Mouse (Mus musculus): ENCODE results near the gene Ipmk.

The Ipmk gene

DNA sequence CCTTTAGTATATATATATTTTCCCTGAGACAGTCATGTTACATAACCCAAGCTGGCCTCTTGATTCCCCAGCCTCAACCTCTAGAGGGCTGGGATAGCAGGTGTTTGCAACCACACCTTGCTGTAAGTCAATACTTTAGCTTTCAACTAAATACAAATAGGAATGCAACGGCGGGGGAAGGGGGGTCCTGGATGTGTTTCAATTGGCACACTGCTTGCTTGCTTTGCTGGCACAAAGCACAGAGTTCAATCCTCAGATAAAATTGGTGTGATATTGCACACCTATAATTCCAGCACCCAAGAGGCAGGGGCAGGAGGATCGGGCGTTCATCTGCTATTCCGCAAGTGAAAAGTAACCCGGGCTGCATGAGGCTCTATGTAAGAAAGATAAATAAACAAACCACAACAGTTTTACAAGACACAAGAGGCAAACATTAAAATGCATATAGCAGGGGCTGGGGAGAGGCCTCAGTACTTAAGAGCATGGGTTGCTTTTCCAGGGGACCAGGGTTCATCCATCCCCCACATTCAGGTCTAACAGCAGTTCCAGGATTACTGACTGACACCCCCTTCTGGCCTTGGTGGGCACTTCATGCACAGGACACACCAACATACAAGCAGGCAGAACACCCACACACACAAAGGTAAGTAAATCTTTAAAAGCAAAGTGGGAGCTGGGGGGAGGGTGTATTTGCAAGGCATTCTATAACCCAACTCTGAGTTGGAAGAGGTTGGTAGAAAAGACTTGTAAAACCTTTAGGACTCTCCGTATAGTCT lies 5.3 kb upstream of the Ipmk start:
- peak; percentile 71 for DNase-seq

DNA sequence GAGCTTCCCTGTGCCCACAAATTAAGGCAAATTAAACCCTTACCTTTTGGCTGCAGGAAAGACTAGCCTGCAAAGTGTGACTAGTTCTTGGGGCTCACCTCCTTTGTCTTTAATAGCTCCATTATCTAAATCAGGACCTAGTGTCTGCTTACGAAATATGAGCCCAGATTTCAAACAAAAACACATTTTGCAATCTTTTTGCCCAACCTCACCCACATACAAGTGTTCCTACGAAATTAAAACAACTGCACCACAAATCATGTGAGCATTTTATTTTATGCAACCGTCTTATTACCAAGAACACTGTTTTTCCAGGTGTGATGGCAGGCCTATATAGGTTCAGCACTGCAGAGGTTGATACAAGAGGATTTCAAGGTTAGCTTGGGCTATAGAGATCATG lies 4.4 kb upstream of the Ipmk start:
- DNase-seq, result no peak

DNA sequence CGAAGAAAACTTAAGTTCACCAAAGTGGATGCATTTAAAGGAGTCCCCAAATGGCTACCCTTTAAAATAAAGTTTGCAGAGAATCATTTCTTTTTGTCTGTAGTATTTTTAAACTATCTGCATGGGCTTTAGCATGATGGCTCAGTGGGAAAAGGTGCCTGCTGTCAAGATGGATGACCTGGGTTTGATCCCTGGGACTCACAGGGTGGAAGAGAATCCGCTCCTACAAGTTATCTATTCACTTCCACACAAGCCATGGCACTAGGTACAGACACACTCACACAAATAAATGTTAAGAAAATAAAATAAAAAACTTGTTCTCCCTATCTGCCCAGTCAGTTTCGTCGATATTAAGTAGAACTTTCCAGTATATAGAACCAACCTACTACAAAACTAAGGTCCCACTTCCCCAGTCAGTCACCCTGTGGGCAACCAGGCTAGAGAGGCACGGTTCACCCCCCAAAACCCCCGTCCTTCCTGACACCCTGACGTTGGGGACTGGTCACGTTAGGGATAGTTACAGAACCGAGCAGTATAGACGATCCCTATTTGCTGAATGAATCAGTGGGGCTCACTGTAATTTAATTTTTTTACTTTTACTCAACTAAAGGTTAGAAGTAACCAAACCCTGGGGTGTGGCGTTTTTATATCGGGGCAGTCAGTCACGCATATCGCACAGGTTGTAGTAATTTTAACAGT lies 3.8 kb upstream of the Ipmk start:
- DNase-seq, result no peak

DNA sequence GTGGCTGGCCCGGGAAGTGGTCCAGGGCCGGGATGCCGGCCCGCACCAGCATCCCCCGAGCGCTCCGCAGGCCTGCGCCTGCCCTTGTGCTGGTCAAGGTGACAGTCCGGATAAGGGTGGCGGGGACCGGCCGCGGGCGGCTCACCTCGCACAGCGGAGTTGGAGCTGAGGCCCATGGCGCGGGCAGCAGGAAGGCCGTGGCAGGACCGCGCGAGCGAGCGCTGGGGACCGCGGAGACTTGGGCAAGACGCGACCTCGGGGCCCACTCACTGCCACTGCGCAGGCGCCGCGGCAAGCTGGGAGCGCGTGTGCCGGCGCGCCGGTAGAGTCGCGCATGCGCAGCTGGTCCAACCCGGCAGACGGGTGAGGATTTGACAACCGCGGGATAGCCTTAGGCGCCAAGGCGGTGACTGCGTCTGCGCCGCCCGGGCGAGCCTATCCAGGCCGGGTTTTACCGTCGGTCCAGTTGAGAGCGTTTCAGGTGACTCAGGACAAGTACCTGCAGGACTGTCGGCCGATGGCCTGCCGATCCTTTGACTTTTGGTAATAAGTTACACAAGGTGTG lies 2.9 kb upstream of the Ipmk start, which contains the start of gene Cisd1:
Gene Cisd1 (minus strand): TSS at position 376 of the 565 bp plus-strand sequence.
- peak; percentile 98 for DNase-seq

DNA sequence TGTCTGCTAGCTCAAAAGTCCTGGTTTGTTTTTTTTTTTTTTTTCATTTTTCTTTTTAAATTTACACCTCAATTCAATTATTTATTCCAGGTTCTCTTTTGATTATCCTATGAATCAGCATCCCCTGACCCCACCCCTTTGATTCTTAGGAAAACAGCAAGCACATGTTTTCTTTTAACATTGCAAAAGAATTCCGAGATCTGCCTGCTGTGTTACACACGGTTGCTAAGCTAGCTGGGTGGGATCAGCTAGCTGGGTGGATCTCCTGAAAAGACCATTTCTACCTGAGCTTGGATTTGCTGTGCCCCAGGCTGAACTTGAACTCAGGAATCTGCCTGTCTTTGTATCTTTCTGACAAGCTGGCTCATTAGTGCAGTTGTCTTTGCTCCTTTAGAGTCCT lies 1.5 kb upstream of the Ipmk start:
- no peak for DNase-seq

DNA sequence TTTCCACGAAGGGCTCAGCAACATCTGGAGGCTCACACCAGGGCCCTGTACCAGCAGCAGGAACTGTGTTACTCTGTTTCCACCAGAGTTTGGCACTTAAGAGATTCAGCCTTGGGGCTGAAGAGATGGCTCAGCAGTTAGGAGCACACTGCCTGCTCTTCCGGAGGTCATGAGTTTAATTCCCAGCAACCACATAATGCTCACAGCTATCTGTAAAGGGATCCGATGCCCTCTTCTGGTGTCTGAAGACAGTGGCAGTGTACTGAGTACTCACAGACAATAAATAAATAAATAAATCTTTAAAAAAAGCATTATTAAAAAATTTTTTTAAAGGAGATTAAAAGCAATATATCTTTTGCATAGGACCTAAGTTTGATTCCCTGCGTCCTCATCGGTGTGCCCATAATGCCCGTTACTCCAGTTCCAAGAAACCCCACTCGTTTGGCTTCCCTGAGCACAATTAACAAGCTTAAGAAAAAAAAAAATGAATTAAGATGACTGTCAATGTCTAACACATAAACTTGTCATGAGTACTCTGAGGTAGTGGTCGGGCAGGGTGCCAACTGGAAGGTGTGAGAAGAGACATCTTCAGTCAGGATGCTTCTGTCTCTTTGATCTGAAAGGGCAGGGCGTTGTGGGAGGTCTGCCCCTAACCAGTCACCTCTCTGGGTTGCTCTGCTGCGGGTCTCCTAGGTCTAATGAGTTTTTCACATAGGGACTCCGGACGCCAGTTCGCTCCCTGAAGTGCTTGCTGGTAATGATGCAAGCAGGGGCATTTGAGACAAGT lies 648 bp upstream of the Ipmk start:
- DNase-seq, result no peak

DNA sequence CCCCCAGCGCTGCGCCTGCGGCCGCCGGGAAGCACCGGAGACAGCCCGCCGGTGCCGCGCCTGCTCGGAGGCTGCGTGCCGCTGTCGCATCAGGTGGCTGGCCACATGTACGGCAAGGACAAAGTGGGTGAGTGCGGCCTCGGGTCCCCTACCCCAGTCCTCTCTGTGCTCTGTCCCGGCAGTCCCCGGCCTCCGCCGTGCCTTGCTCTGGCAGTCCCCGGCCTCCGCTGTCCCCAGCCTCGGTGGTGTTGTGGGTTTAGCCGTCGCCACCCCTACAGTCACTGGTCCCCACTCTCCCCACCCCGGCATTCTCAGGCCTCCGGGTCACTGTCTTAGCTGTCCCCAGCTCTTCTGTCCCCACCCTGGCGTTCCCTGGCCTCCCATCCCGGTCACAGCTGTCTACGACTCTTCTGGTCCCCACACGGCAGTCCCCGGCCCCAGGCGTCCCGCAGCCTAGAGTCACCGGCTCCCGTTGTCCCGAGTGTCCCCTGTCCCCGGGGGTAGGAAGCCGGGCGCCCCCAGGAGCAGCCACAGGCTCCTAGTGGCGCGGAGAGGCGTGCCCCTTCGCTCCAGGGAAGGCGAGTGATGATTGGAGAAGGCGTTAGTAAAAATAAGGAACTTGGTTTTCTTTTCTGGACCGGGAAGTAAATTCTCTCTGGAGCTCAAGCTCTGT lies 537 bp downstream of the Ipmk start:
- no peak for DNase-seq

DNA sequence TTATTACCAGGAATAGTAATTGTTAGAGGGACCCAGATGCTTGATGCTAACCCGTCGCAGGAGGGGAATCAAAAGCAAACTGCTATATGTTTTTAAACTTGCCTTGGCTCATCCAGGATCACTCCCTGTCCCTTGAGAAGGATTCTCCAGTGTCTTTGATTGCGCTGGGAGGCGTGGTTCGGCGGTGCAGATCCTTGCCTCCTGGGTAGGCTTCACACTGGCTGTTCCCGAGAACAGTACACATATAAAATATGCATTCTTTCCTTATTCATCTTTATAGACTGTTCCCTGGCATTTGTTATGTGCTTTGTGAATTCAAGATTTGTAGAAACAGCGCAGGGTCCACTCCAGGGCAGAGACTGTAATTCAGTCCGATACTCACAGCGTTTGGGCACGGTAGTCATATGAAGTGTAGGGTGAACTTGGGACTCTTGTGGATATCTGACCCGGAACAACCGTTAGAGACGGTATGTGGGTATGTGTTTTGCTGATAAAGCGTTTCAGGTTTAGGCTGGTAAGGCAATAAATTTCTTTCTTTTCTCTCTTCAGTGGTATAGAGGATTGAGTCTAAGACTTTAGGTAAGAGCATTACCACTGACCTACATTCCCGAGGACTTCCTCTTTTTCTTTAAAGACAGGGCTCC lies 1.2 kb downstream of the Ipmk start:
- DNase-seq, result no peak

DNA sequence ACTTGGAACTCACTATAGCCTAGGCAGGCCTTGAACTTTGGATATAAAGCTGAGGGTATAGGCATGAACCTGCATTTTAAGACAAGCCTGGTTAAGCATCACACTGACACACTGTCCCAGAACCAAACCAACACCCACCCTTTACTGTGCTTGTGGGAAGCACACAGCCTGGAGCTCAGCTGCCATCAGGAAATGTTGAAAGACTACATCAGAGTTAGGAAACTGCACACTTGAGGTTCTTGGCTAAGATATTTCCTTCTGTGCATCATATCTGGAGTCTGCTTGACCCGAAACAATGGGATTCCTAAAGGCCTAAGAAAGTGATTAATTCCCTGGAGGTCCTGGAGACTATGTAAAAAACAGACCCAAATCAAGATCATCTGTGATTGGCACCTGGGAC lies 1.7 kb downstream of the Ipmk start:
- no peak for DNase-seq

DNA sequence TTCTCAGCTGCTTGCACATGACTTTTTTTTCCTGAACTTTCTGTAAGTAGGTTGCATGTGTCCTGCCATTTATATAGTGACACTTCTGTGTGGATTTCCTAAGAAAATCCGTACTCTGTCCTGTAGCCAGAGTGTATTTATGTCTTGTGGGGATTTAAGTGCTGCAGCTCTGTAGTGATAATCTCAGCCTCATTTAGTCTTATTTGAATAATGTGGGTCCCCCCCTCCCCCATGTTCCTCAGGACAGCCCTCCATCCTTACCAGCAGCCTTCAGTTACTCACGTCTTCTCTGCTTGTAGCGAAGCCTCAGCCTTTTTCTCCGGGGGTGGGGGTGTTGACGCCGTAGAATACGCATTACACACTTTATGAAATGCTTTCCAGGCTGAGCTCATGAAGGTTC lies 3.7 kb downstream of the Ipmk start:
- DNase-seq, result no peak

DNA sequence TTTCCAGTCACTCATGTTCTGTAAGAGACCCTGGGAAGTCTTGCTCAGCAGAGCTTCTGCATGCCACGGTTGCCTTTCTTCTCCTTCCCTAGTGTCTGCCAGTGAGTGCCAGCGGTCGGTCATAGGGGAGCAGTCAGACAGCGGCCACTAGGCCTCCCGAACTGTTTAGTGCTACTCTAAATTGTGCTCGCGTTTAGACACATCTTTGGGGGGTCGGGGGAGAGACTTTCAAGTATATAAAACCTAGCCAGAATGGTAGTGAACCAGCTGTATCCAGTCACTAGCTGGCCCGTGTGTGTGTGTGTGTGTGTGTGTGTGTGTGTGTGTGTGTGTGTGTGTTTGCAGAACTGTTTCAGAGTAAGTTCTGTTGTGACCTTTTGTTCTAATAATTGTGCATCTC lies 6.3 kb downstream of the Ipmk start:
- DNase-seq, result no peak

DNA sequence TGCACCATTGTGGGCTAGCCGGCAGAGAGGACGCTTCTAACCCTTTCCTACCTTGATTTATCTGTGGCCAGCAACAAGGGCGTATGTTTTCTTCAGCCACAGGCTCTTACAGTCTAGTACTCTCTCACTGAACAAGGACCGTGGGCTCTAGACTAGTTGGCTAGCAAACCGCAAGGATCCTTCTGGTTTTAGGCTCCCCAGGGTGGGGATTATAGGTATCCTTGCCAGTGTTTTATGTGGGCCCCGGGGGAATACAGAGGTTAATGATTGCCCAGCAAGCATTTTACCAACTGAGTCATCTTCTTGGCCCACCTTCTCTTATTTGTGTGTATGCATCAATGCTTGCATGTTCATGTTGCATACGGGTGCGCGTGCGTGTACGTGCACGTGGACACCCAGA lies 7.4 kb downstream of the Ipmk start:
- DNase-seq, result no peak

DNA sequence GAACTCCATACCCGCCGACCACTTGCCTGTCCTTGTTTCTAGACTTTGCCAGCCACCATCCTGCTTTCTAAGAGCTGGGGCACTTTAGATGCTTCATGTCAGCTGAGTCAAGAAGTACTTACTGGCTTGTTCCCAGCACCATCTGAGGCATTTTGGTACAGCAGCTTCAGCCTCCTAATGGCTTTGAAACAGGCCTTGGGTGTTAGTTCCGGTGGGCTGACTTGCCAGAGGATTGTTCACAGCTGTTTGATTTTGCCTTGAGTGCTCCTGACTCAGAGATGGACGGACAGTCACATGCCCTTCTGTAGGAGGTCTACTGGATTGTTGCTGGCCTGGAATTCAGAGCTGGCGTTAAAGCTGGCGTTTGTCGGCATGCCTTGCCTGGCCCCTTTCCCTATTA lies 13.5 kb downstream of the Ipmk start:
- no peak for DNase-seq

DNA sequence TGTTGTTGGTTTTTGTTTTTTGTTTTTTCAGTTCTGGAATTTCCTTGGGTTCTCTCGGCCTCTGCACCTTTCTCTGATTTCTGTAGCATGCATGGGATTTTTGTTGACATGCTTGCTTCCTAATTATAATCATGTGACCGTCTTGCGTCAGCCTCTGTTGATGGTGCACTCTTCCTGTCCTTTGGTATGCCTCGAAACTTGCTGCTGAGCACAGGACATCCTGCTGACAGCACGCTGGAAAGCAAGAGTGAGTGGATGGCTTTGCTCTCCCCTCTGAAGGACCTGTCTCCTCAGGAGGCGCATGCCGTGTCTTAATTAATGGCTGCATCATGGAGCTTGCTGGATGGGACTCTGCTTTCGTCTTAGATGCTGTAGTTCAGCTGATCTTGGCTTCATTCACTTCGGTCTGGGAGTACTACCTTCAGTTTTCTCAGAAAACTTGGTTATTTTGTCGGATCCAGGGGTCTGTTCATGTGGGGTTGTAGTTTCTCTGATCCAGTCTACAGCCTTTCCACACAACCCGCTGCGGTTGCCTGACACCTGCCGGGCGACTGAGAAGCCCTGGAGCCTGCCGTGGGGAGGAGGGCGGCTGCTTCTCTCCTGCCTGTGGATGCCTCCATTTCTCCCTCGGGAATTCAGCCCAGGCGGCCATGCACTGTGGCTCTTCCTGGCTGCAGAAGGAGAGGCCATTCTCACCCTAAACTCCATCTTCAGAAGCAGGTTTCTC lies 14.4 kb downstream of the Ipmk start:
- no peak for DNase-seq

DNA sequence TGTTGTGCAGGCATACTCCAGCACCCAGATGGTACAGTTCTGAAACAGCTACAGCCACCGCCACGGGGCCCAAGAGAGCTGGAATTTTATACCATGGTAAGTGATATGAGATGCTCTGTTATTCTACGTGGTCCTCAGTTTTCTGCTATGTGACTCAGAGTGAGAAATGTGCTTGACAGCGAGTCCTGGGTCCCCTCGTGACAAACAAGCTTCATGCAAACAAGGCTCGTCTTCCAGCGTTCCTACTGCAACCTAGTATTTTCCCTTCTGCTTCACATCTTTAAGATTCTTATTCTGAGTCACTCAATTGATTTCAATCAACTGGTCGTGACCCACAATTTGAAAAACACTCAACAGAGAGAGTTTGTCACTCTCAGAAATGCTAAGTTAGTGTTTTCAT lies 15.9 kb downstream of the Ipmk start:
- no peak for DNase-seq

DNA sequence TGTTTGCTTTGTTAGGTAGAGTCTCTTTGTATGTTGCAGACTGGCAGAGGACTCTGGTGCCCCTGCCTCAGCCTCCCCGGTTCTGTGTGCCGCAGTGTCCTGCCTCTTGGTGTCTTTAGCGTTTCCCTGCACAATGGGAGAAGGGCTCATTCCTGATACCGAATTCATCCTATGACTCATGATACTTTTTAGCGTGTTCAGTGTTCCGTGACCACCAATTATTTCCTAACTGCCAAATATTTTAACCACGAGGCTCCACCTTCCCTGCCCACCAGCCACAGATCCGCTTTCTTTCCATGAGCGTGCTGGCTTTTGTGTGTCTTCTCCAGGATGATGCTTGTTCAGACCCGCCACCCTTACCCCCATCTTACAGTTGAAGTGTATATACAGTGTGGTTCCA lies 16.3 kb downstream of the Ipmk start:
- no peak for DNase-seq

DNA sequence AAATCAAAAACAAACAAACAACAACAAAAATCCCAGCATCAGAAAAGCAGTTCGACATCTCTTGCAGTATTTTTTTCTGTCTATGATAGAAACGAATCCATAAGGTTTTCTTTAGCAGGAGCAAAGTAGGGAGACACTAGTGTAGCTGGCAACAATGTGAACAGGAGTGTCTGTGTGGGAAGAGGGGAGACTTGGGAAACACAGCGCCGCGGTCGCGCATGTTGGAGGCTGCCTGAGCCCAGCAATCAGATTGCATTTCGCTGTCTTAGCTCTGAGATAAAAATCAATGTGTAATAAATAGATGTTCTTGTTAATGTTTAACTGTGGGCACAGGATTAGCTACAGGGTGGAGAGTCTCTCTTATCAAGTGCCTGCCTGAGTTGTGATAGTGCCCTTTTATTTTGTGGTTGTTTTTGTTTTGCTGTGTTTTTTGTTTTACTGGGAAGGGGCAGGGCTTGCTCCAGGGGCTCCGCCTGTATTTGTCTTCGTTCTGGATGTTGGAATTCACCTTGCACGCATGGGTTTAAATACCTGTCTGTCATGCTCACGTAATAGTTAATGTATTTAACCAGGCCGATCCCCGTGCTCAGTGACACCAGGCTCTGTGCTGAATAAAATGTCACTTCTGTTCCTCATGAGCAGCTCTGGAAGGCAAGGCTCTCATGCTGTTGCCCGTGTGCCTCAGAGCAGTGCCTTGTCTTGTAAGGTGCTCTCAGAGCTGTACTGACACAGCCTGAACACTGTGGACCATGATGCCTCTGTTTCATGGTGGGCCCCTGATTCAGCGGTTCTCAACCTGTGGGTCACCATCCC lies 20.8 kb downstream of the Ipmk start:
- peak; percentile 65 for DNase-seq

DNA sequence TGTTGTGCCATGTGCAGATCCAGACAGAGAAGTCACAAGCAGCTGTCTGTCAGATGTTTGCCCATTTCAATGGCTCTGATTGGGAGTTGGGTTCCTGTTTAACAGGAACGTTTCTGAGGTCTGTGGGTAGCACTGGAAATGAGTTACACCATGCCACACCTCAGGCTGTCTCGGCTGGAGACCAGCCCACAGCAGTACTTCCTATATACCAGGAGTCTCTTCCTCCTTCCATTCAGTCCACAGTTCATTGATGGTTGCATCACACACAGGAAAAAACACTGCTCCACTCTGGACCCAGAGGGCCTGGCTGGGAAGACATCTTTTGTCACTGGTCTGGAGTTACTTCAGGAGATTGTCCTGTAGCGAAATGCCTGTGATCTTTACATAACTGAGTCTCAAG lies 21.9 kb downstream of the Ipmk start:
- no peak for DNase-seq

DNA sequence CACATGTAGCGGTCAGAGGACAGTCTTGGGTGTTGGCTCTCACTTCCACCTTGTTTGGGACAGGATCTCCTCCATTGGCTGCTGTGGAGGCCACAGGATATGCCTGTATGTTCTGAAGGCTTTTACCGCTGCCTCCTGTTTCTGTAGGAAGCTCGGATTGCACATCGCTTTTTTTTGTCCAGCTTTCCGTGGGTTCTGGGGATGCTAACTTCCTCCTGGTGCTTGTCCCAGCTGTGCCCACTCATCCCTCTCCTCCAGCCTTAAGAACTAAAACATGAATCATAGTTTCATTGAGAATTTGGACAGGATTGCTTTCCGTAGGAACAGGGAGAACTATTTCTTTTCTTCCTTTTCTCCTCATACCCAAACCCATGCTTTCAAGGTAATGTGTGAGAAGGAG lies 24.3 kb downstream of the Ipmk start:
- no peak for DNase-seq

DNA sequence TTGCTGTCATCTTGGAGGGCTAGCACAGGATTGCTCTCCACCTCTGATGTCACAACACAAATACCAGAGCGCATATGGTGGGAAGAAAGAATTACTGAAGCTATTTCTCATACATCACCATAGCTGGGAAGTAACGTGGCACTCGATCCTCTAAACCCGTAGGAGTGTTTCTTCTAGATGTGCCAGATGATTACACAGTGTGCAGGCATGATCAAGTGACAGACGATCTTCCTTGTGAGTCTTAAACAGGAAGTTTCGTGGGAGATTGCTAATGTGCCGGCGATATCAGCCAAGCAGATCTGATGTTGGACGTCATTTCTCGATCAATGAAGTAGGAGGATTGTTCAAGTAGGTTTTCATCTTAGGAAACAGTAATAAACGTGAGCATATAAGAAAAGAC lies 26.1 kb downstream of the Ipmk start:
- no peak for DNase-seq

DNA sequence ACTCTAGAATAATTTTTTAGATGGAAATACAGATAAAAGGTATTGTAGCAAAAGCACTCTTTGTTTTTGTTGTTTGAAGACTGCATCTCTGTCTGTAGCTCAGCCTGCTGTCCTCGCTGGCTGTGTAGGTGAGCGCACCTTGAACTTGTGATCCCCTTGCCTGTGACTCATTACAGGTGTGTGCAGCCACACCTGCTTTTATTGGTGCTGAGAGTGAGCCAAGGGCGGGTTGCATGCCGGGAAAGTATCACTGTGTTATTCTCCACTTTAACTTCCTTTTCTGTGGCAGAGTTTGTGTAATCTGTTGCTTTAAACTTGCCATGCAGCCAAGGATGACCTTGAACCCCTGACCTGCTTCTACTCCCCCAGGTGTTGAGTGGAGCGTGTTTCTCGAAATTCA lies 28.5 kb downstream of the Ipmk start:
- DNase-seq, result peak; percentile 31

Measured in kidney, adult 11 months (tissue).